Mouse (Mus musculus): ENCODE measurements at regions not wholly inside any gene's neighbourhood (a gene's known extent, or its start where the extent isn't known, plus 50 kb on each side); places are given as distances from the start of the nearest gene placed in this dataset.
A peak's percentile ranks its signal among the peaks of the same experiment; 100 is the strongest.

DNA sequence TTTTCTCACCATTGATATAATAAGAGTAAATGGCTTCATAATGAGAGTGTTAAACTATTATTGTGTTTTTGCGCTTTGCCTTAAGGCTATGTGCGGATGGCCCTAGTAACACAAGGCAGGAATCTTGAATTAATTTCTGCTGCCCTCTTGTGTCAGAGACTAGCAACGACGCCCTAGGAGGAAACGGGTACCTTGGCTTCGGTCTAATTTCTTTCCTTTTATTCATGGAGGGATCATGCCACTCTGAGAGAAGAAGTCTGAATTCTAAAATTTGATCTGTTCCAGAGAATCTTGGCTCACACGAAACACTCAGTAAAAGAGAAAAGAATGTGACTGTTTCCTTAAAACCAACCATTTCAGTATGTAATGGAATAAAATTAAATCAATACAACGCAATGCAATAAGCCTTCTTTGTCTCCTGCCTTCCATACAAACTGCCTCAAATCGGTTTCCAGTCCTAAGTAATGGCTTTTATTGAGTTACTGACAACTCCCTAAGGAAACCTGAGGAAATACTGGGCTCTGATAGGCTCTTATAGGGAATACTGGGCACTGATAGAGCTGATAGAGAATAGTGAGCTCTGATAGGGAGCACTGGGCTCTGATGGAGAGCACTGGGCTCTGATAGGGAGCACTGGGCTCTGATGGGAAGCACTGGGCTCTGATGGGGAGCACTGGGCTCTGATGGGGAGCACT, 112.0 kb upstream of the Prkcq start:
- TF ChIP-seq CTCF (IDR thresholded peaks at IDR 0.05; ENCODE audit: borderline replicate concordance, insufficient read depth, low read depth, low read length) (peak; percentile 71; the same call in 1 of the 2 replicates), POLR2A (IDR thresholded peaks at IDR 0.05; ENCODE audit: borderline replicate concordance, insufficient read depth, low read length) (no peak)
